Mouse (Mus musculus): ENCODE measurements around the gene Tceanc. TPM values are rescaled to one million over a fixed set of nuclear protein-coding genes. Genes with fewer than 3 reads are reported as not detected.

The Tceanc gene
- 2.8 and 3.0 TPM in 2 replicates for polyA plus RNA-seq (2015; fragmentation: Nextera tagmentation; extraction: Ambion mirVana)

DNA sequence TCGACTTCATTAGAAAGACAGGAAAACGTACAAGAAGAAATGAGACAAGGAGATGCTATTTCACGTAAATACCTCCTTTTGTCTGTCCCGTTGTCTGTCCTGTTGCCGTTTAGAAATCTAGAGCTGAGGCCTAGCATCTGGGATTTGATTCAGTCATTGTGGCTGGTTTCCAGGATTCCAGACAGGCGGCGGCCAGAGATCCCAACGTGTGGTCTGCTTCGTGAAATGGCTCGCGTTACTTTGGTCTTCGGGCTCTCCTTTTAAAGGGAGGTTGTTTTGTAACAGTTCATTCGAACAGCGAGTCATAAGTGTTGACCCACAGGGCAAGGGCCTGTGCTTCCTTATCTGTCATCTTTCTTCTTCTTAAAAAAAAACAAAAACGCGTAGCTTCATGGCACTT is at the start of gene Tceanc:
Gene Tceanc, minus strand, starts transcription at position 223 of the 400 bp plus-strand sequence.

DNA sequence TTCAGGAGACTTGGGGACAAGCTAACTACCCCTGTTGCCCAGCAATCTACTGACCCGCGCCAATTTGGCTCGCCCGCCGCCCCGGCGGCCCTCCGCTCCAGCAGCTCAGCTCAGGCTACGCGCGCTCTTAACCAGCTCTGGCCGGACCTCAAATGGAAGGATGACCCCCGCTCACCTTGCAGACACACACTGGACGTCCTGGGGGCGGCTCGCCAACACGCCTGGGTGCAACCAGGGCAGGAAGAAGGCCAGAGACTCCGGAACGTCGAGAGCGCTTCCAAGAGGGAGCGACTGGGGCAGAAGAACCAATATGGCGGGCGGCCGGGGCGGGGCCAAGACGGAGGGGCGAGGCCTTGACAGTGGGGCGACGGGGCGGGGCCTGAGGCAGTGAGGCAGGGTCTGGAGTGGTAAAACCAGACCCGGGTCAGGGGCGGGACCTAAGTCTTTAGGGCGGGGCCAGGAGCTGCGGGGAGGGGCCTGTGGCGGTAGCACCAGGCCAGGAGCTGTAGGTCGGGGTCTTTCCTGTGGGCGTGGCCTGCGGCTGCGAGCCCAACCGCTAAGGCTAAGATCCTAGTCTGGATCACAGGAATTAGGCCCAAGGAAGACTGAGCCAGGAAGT is 38.9 kb downstream of the Tceanc start, which contains the start of gene Rab9:
Gene Rab9, minus strand, starts transcription at position 503 of the 619 bp plus-strand sequence.

Other genes with a start within 250 kb of the Tceanc start
- gene Trappc2, start 78.0 kb downstream of the Tceanc start, polyA plus RNA-seq (2015; fragmentation: Nextera tagmentation; extraction: Ambion mirVana): 29.4 and 32.4 TPM in 2 replicates
- 4.1 and 4.5 TPM in 2 replicates for gene Ofd1, start 77.9 kb downstream of the Tceanc start, polyA plus RNA-seq (2015; fragmentation: Nextera tagmentation; extraction: Ambion mirVana)
- gene Rab9, start 38.7 kb downstream of the Tceanc start, polyA plus RNA-seq (2015; fragmentation: Nextera tagmentation; extraction: Ambion mirVana): 41.9 and 51.0 TPM in 2 replicates
- gene Egfl6, start 67.2 kb upstream of the Tceanc start, polyA plus RNA-seq (2015; fragmentation: Nextera tagmentation; extraction: Ambion mirVana): 2.0 and 2.2 TPM in 2 replicates

Data from urinary bladder, postnatal 0 days (tissue).